Mouse (Mus musculus) urinary bladder, postnatal 36 days (tissue): ENCODE measurements at regions not wholly inside any gene's neighbourhood (a gene's known extent, or its start where the extent isn't known, plus 50 kb on each side); places are given as distances from the start of the nearest gene placed in this dataset.

ENCODE experiments used
- DNase-seq, 2 experiments: peaks; one replicate each; pipeline ENCODE4 v3.0.0; 2022; ENCODE audit warnings: low spot score in 2 of 2, mixed read lengths in 1 of 2

- DNase-seq, result no peak
These were observed 89.9 kb upstream of the Cited2 start for GRCm38 (mm10) chr10:17632959-17633674.

GRCm38 (mm10) chr10:17645363-17645762 is 77.7 kb upstream of the Cited2 start:
- no peak for DNase-seq

- no peak for DNase-seq
These were observed 76.6 kb upstream of the Cited2 start for GRCm38 (mm10) chr10:17646391-17646790.

- no peak for DNase-seq
These were observed 74.9 kb upstream of the Cited2 start for GRCm38 (mm10) chr10:17648077-17648476.

- no peak for DNase-seq
These were observed 71.8 kb upstream of the Cited2 start for GRCm38 (mm10) chr10:17650997-17651750.

GRCm38 (mm10) chr10:17653325-17653724 is 69.7 kb upstream of the Cited2 start:
- no peak for DNase-seq

- DNase-seq, result no peak
These were observed 69.2 kb upstream of the Cited2 start for GRCm38 (mm10) chr10:17653785-17654184.

- no peak for DNase-seq
These were observed 68.6 kb upstream of the Cited2 start for GRCm38 (mm10) chr10:17654308-17654858.

GRCm38 (mm10) chr10:17655459-17656051 is 67.5 kb upstream of the Cited2 start:
- no peak for DNase-seq

- no peak for DNase-seq
These were observed 66.7 kb upstream of the Cited2 start for GRCm38 (mm10) chr10:17656305-17656704.

- DNase-seq, result no peak
These were observed 66.0 kb upstream of the Cited2 start for GRCm38 (mm10) chr10:17656872-17657482.

GRCm38 (mm10) chr10:17659575-17659974 is 63.4 kb upstream of the Cited2 start:
- DNase-seq, result no peak

GRCm38 (mm10) chr10:17660836-17661452 is 62.1 kb upstream of the Cited2 start:
- no peak for DNase-seq

- no peak for DNase-seq
These were observed 56.9 kb upstream of the Cited2 start for GRCm38 (mm10) chr10:17666089-17666488.

- DNase-seq, result no peak
These were observed 53.6 kb upstream of the Cited2 start for GRCm38 (mm10) chr10:17669401-17669800.
